Mouse (Mus musculus) ovary, postnatal 14 days (tissue): ENCODE data around the gene Rhbdd2.
"Not testable (repeated sequence)": the region's sequence is repeated elsewhere in the genome, so short reads cannot be mapped to it uniquely, and the experiment has no call there.

ENCODE experiments used
- DNase-seq: peaks from one replicate; pipeline ENCODE4 v3.0.0; 2022; ENCODE audit warnings: low spot score

Rhbdd2 gene

GRCm38 (mm10) chr5:135632117-135632796 is at the start of gene Rhbdd2:
TSS of gene Rhbdd2 (plus strand) at chr5:135632618.
- peak; percentile 94 for DNase-seq

- DNase-seq, result no peak
Measured at GRCm38 (mm10) chr5:135585691-135586090, 46.7 kb upstream of the Rhbdd2 start.

- no peak for DNase-seq
Measured at GRCm38 (mm10) chr5:135587764-135588163, 44.7 kb upstream of the Rhbdd2 start.

GRCm38 (mm10) chr5:135589996-135590784 is 42.2 kb upstream of the Rhbdd2 start:
- DNase-seq, result no peak

- not testable (repeated sequence) for DNase-seq
Measured at GRCm38 (mm10) chr5:135604643-135605042, 27.8 kb upstream of the Rhbdd2 start.

GRCm38 (mm10) chr5:135606717-135607116 is 25.7 kb upstream of the Rhbdd2 start:
- DNase-seq, result not testable (repeated sequence)

- no peak for DNase-seq
Measured at GRCm38 (mm10) chr5:135607581-135607980, 24.8 kb upstream of the Rhbdd2 start.

- no peak for DNase-seq
Measured at GRCm38 (mm10) chr5:135609794-135610193, 22.6 kb upstream of the Rhbdd2 start.

- not testable (repeated sequence) for DNase-seq
Measured at GRCm38 (mm10) chr5:135619741-135620140, 12.7 kb upstream of the Rhbdd2 start.

GRCm38 (mm10) chr5:135620526-135620925 is 11.9 kb upstream of the Rhbdd2 start:
- DNase-seq, result no peak

- no peak for DNase-seq
Measured at GRCm38 (mm10) chr5:135621725-135622124, 10.7 kb upstream of the Rhbdd2 start.

GRCm38 (mm10) chr5:135623006-135623563 is 9.3 kb upstream of the Rhbdd2 start:
- DNase-seq, result no peak

GRCm38 (mm10) chr5:135628916-135629315 is 3.5 kb upstream of the Rhbdd2 start:
- no peak for DNase-seq

GRCm38 (mm10) chr5:135629401-135629800 is 3.0 kb upstream of the Rhbdd2 start:
- no peak for DNase-seq

GRCm38 (mm10) chr5:135630598-135630997 is 1.8 kb upstream of the Rhbdd2 start:
- DNase-seq, result peak; percentile 41

GRCm38 (mm10) chr5:135632797-135633144 is 353 bp downstream of the Rhbdd2 start:
- no peak for DNase-seq

GRCm38 (mm10) chr5:135639760-135640458 is 7.5 kb downstream of the Rhbdd2 start:
- DNase-seq, result no peak

- DNase-seq, result no peak
Measured at GRCm38 (mm10) chr5:135640459-135640789, 8.0 kb downstream of the Rhbdd2 start.

- no peak for DNase-seq
Measured at GRCm38 (mm10) chr5:135641028-135641427, 8.6 kb downstream of the Rhbdd2 start.

- DNase-seq, result no peak
Measured at GRCm38 (mm10) chr5:135642686-135643551, 10.5 kb downstream of the Rhbdd2 start.

GRCm38 (mm10) chr5:135643552-135643842 is 11.1 kb downstream of the Rhbdd2 start:
- DNase-seq, result no peak

GRCm38 (mm10) chr5:135643869-135644268 is 11.5 kb downstream of the Rhbdd2 start:
- no peak for DNase-seq
